Mouse (Mus musculus): ENCODE results near the gene Sypl. TPM values are rescaled to one million over a fixed set of nuclear protein-coding genes. Genes with fewer than 3 reads are reported as not detected.
A peak's percentile ranks its signal among the peaks of the same experiment; 100 is the strongest.

The Sypl gene
- 104 and 135 TPM in 2 replicates for polyA plus RNA-seq (2014; fragmentation: Nextera tagmentation; extraction: Ambion mirVana)

DNA sequence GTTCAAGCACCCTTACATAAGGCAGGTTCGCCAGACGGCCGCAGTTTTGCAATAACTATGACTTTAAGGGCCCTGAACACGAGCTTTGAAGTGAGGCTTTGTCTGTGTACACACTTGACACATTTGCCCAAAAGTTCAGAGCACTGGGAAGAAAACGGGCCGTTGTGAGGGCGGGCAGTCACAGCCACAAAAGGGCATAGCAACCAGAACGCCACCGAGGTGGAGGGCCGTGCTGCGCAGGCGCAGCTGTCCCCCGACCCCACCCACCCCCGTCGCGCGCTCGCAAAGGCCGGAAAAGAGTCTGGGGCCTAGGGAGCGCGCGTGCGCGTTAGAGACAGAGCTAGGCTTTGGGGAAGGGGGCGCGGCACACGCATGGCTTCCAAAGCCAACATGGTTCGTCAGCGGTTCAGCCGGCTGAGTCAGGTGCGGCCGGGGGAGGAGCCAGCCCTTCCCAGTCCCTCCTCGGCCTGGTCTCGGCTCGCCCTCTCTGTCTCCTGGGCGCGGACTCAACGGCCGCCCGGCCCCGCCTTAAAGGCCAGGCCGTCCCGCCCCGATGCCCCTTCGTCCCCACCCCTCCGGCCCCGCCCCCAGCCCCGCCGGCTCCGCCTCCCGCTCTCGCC is at the start of gene Sypl:
TSS of gene Sypl (plus strand) at position 296 of the 620 bp plus-strand sequence.
- no peaks in the 10 kb centered on the region for H3K36me3 ChIP-seq (ENCODE audit: control insufficient read depth, insufficient read depth, low read length)
- H3K27me3 ChIP-seq (ENCODE audit: control insufficient read depth, insufficient read depth, low read length): no peaks in the 10 kb centered on the region
- H3K9ac ChIP-seq (ENCODE audit: low read depth, low read length): peak within 1 kb of the TSS; percentile 82
- H3K4me2 ChIP-seq (replicated peaks; ENCODE audit: low read depth, low read length): peak within 1 kb of the TSS; percentile 66
- peak within 1 kb of the TSS; percentile 93 for H3K27ac ChIP-seq (ENCODE audit: low read depth, low read length)
- under 1% methylated on average over 27 of the region's 52 CpGs for WGBS
- peaks cover 30% of the 10 kb centered on the region for H3K4me1 ChIP-seq (ENCODE audit: control insufficient read depth, insufficient read depth, low read length)
- no peaks in the 10 kb centered on the region for H3K9me3 ChIP-seq (ENCODE audit: control insufficient read depth, low read length)
- H3K4me3 ChIP-seq (ENCODE audit: low read length): peak within 1 kb of the TSS; percentile 59
- ATAC-seq (ENCODE audit: low FRiP score, low TSS enrichment): peak; percentile 99

DNA sequence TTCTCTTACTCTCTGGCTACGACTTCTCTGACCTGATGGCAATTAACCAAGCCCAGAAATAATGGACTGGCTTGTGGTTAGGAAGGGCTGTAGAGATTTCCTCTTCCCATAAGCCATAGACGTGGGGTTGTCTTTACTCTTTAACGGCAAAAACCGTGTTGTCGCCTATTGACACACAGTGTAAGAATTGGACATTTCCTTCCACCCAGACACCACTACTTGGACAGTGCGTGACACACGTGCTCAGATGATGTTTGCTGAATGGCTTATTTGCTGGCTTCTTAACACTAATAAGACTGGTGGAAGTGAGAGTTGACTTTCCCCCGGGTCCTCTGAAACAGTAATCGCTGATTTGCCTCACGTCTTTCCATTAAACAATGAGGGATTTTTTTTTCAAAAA is 44.0 kb upstream of the Sypl start:
- WGBS: 56% methylated on average over 10 of the region's 10 CpGs

DNA sequence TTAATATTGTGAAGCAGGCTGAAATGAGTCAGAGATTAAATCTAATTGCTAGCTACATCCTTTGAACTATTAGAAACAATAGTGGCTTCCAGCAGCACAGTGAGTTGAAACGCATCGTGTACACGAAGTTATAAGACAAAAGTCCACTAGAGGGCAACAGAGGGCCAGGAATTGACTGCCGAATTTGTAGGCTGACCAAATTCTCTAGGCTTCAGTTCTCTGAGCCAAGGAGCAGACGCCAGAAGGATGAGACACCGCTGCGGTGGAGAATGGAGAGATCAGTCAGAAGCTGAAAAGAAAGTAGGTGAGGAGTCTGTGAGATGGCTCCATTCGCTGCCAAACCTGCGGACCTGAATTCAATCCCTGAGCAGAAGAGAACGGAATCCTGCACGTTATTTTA is 43.6 kb upstream of the Sypl start:
- ATAC-seq (ENCODE audit: low FRiP score, low TSS enrichment): peak; percentile 77; the same call in 1 of the 2 replicates
- no peak overlapping the region for H3K9ac ChIP-seq (ENCODE audit: low read depth, low read length)
- no peak overlapping the region for H3K27ac ChIP-seq (ENCODE audit: low read depth, low read length)
- no peaks in the 10 kb centered on the region for H3K4me1 ChIP-seq (ENCODE audit: control insufficient read depth, insufficient read depth, low read length)
- H3K4me3 ChIP-seq (ENCODE audit: low read length): peak overlapping the region; percentile 7; the same call in 1 of the 2 replicates
- peaks cover 3% of the 10 kb centered on the region; the same call in 1 of the 2 replicates for H3K27me3 ChIP-seq (ENCODE audit: control insufficient read depth, insufficient read depth, low read length)
- no peaks in the 10 kb centered on the region for H3K9me3 ChIP-seq (ENCODE audit: control insufficient read depth, low read length)
- H3K36me3 ChIP-seq (ENCODE audit: control insufficient read depth, insufficient read depth, low read length): no peaks in the 10 kb centered on the region
- WGBS: 9% methylated on average over 11 of the region's 11 CpGs
- peak overlapping the region; percentile 35; the same call in 1 of the 2 replicates for H3K4me2 ChIP-seq (replicated peaks; ENCODE audit: low read depth, low read length)

More for the DNA sequence above, 44.0 kb upstream of the Sypl start:
- H3K4me2 ChIP-seq (replicated peaks; ENCODE audit: low read depth, low read length): no peak overlapping the region
- no peaks in the 10 kb centered on the region for H3K9me3 ChIP-seq (ENCODE audit: control insufficient read depth, low read length)
- H3K27ac ChIP-seq (ENCODE audit: low read depth, low read length): no peak overlapping the region
- 0 out of 2 replicates have a peak, but pooled peaks have one; percentile 52 for ATAC-seq (ENCODE audit: low FRiP score, low TSS enrichment)
- H3K9ac ChIP-seq (ENCODE audit: low read depth, low read length): no peak overlapping the region
- no peaks in the 10 kb centered on the region for H3K36me3 ChIP-seq (ENCODE audit: control insufficient read depth, insufficient read depth, low read length)
- peaks cover 3% of the 10 kb centered on the region; the same call in 1 of the 2 replicates for H3K27me3 ChIP-seq (ENCODE audit: control insufficient read depth, insufficient read depth, low read length)
- H3K4me3 ChIP-seq (ENCODE audit: low read length): no peak overlapping the region
- no peaks in the 10 kb centered on the region for H3K4me1 ChIP-seq (ENCODE audit: control insufficient read depth, insufficient read depth, low read length)

DNA sequence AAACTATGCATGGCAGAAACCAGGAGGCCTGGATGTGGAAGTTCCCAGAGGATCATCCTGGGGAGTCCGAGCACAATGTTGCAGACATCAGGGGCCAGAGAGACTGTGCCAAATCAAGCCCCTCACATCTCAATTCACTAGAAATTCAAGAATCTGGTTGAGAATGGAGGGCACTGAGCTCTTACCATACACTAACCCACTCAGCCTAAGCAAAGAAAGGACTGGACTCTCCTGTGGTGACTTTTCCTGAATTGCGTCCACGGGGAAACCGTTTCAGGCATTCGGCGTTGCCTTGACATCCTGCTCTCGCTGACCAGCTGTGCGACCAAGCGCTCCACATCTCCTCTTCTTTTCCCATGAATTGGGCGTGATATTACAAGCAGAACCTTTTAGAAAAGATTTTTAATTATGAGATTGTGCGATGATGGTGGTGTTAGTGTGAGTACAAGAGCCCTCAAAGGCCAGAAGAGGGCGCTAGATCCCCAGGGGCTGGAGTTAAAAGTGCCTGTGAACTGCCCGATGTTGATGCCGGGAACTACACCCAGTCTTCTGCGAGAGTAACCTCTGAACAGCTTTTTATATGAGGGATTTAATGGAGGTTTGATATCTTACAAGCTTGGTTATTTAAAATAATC is 43.0 kb upstream of the Sypl start:
- WGBS: 29% methylated on average over 15 of the region's 15 CpGs
- peak overlapping the region; percentile 35; the same call in 1 of the 2 replicates for H3K4me2 ChIP-seq (replicated peaks; ENCODE audit: low read depth, low read length)
- peak overlapping the region; percentile 7; the same call in 1 of the 2 replicates for H3K4me3 ChIP-seq (ENCODE audit: low read length)
- no peak overlapping the region for H3K9ac ChIP-seq (ENCODE audit: low read depth, low read length)
- no peak overlapping the region for H3K27ac ChIP-seq (ENCODE audit: low read depth, low read length)
- no peaks in the 10 kb centered on the region for H3K36me3 ChIP-seq (ENCODE audit: control insufficient read depth, insufficient read depth, low read length)
- no peaks in the 10 kb centered on the region for H3K9me3 ChIP-seq (ENCODE audit: control insufficient read depth, low read length)
- no peaks in the 10 kb centered on the region for H3K4me1 ChIP-seq (ENCODE audit: control insufficient read depth, insufficient read depth, low read length)
- ATAC-seq (ENCODE audit: low FRiP score, low TSS enrichment): peak; percentile 71
- H3K27me3 ChIP-seq (ENCODE audit: control insufficient read depth, insufficient read depth, low read length): peaks cover 3% of the 10 kb centered on the region; the same call in 1 of the 2 replicates

DNA sequence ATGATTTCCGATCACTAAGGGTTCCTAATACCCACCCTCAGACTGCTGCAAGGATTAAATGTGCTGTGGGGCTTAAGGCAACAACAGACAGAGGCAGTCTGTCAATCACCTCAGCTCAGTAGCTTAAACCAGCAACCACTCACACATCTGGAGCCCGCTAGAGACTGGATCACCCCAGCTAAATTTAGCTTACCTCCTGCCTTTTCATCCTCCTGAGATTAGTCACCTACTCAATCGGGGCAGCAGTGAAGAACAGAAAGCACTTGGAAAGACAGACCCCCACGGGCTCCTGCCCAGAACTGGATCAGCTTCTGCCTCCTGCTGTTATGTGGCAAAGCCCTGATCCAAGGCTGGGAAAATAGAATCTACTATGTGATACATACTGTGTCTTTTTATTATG is 42.1 kb upstream of the Sypl start:
- Histone ChIP-seq H3K4me2 (replicated peaks; ENCODE audit: low read depth, low read length) (no peak overlapping the region), H3K9me3 (ENCODE audit: control insufficient read depth, low read length) (no peaks in the 10 kb centered on the region), H3K9ac (ENCODE audit: low read depth, low read length) (no peak overlapping the region), H3K27ac (ENCODE audit: low read depth, low read length) (no peak overlapping the region), H3K36me3 (ENCODE audit: control insufficient read depth, insufficient read depth, low read length) (no peaks in the 10 kb centered on the region), H3K27me3 (ENCODE audit: control insufficient read depth, insufficient read depth, low read length) (peaks cover 3% of the 10 kb centered on the region; the same call in 1 of the 2 replicates), H3K4me1 (ENCODE audit: control insufficient read depth, insufficient read depth, low read length) (no peaks in the 10 kb centered on the region), H3K4me3 (ENCODE audit: low read length) (no peak overlapping the region)
- no peak for ATAC-seq (ENCODE audit: low FRiP score, low TSS enrichment)
- WGBS: 62% methylated on average over 4 of the region's 4 CpGs

DNA sequence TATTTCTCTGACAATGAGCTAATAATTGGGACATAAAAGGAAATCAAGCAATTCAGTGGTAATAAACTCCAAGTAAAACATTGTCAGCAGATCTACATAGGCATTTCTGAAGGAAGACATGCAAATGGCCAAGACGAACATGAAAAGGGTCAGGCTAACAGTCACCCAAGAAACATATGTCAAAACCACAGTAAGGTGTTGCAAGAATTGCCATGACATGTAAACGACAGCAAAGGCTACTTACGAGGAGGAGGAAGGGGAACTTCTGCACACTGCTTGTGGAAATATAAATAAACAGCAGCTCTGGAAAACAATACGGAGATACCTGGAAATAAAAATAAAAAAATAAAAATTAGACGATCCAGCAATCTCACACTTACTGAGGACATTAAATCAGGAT is 40.9 kb upstream of the Sypl start:
- Histone ChIP-seq H3K27ac (ENCODE audit: low read depth, low read length) (no peak overlapping the region), H3K9me3 (ENCODE audit: control insufficient read depth, low read length) (no peaks in the 10 kb centered on the region), H3K4me1 (ENCODE audit: control insufficient read depth, insufficient read depth, low read length) (no peaks in the 10 kb centered on the region), H3K36me3 (ENCODE audit: control insufficient read depth, insufficient read depth, low read length) (no peaks in the 10 kb centered on the region), H3K27me3 (ENCODE audit: control insufficient read depth, insufficient read depth, low read length) (peaks cover 3% of the 10 kb centered on the region; the same call in 1 of the 2 replicates), H3K4me2 (replicated peaks; ENCODE audit: low read depth, low read length) (no peak overlapping the region), H3K9ac (ENCODE audit: low read depth, low read length) (no peak overlapping the region), H3K4me3 (ENCODE audit: low read length) (no peak overlapping the region)
- 67% methylated on average over 5 of the region's 5 CpGs for WGBS
- ATAC-seq (ENCODE audit: low FRiP score, low TSS enrichment): no peak

DNA sequence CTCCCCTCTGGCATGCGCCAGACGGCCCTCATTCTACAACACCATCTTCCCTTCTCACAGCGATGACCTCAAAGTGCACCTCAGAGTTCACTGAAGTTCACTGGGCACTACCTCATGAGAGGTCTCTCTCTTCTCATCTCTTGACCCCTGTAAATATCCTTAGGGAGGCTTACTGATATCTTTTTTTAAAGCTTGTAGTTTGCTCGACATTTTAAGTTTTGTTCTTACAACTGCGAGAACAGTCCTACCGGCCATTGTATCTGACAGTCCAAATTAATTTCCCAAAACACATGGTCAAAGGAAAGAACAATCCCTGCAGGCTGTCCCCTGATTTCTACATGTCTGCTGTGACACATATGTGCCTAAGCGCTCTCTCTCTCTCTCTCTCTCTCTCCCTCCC is 35.0 kb upstream of the Sypl start:
- H3K9me3 ChIP-seq (ENCODE audit: control insufficient read depth, low read length): no peaks in the 10 kb centered on the region
- ATAC-seq (ENCODE audit: low FRiP score, low TSS enrichment): no peak
- H3K4me2 ChIP-seq (replicated peaks; ENCODE audit: low read depth, low read length): no peak overlapping the region
- WGBS: 71% methylated on average over 7 of the region's 7 CpGs
- H3K4me3 ChIP-seq (ENCODE audit: low read length): no peak overlapping the region
- H3K9ac ChIP-seq (ENCODE audit: low read depth, low read length): no peak overlapping the region
- H3K4me1 ChIP-seq (ENCODE audit: control insufficient read depth, insufficient read depth, low read length): no peaks in the 10 kb centered on the region
- H3K27me3 ChIP-seq (ENCODE audit: control insufficient read depth, insufficient read depth, low read length): no peaks in the 10 kb centered on the region
- no peak overlapping the region for H3K27ac ChIP-seq (ENCODE audit: low read depth, low read length)
- H3K36me3 ChIP-seq (ENCODE audit: control insufficient read depth, insufficient read depth, low read length): no peaks in the 10 kb centered on the region

DNA sequence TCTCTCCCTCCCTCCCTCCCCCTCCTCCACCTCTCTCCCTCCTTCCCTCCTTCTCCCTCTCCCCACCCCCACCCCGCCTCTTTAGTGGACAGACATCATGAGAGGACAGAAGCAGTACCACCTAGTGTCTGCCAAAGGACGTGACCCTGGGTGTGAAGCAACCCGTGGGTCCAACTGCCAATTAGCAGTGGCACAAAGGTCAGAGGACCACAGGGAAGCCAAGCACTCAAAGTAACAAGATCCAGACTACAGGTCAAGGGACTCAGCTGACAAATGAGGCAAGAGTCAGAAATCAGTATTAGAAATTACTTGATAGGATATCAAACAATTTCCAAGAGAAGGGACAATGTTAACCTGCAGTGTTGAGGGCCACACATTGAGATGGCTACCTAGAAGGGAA is 34.6 kb upstream of the Sypl start:
- H3K4me1 ChIP-seq (ENCODE audit: control insufficient read depth, insufficient read depth, low read length): no peaks in the 10 kb centered on the region
- H3K27ac ChIP-seq (ENCODE audit: low read depth, low read length): no peak overlapping the region
- 13% methylated on average over 3 of the region's 3 CpGs for WGBS
- no peak for ATAC-seq (ENCODE audit: low FRiP score, low TSS enrichment)
- H3K27me3 ChIP-seq (ENCODE audit: control insufficient read depth, insufficient read depth, low read length): no peaks in the 10 kb centered on the region
- H3K4me2 ChIP-seq (replicated peaks; ENCODE audit: low read depth, low read length): no peak overlapping the region
- no peak overlapping the region for H3K9ac ChIP-seq (ENCODE audit: low read depth, low read length)
- no peaks in the 10 kb centered on the region for H3K36me3 ChIP-seq (ENCODE audit: control insufficient read depth, insufficient read depth, low read length)
- no peak overlapping the region for H3K4me3 ChIP-seq (ENCODE audit: low read length)
- H3K9me3 ChIP-seq (ENCODE audit: control insufficient read depth, low read length): no peaks in the 10 kb centered on the region

DNA sequence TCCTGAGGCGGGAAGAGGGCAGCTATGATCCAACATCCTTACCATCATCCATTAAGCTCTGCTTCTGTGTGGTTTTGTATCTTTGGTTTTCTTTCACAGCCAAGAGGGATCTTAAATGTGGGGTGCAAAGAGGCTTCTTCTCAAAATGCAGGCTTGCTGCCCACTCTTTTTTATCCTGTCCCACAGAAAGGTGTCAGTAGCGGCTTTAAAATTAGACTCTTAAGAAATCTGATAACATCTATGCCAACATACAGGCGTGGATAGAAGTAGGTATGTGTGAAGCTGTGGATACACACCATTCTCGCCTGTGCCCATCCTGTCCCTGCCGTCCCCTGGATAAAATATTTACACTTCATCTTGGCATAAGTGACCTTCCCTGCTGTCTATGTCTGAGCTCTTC is 34.2 kb upstream of the Sypl start:
- Histone ChIP-seq H3K9me3 (ENCODE audit: control insufficient read depth, low read length) (no peaks in the 10 kb centered on the region), H3K9ac (ENCODE audit: low read depth, low read length) (no peak overlapping the region), H3K27ac (ENCODE audit: low read depth, low read length) (no peak overlapping the region), H3K4me1 (ENCODE audit: control insufficient read depth, insufficient read depth, low read length) (no peaks in the 10 kb centered on the region), H3K36me3 (ENCODE audit: control insufficient read depth, insufficient read depth, low read length) (no peaks in the 10 kb centered on the region), H3K4me2 (replicated peaks; ENCODE audit: low read depth, low read length) (no peak overlapping the region), H3K27me3 (ENCODE audit: control insufficient read depth, insufficient read depth, low read length) (no peaks in the 10 kb centered on the region), H3K4me3 (ENCODE audit: low read length) (no peak overlapping the region)
- WGBS: 80% methylated on average over 5 of the region's 5 CpGs
- no peak for ATAC-seq (ENCODE audit: low FRiP score, low TSS enrichment)
